Mouse (Mus musculus) stomach, postnatal 0 days (tissue): ENCODE measurements around the gene Thbs4.

Experiments
- CTCF ChIP-seq: IDR thresholded peaks from 2 replicates; pipeline ENCODE4 v1.5.1; 2016; ENCODE audit warnings: antibody characterized with exemption, low read depth, mild to moderate bottlenecking, moderate library complexity
- EP300 ChIP-seq: optimal IDR thresholded peaks from 2 replicates; pipeline ENCODE3; 2016; ENCODE audit warnings: antibody characterized with exemption

DNA sequence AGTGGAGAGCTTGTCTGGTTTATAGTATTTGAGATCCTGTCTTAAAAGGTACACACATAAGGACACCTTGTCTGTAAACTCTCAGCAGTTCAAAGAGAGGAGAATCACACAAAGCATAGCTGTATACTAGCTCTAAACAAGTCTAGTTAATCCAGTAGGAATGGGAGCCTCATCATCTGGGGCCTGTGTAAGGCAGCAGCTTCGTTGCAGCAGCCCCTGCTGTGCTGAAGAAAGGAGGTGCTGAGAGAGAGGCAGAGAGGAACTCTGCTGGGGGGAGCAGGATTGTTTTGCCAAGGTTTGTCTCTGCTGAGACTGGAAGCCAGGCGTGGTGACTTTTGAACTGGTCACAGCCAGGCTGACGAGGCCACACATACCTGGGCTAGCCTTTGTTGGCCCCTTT is 85.1 kb downstream of the Thbs4 start:
- no peak for TF ChIP-seq CTCF
- no peak for TF ChIP-seq EP300
